Mouse (Mus musculus) limb, embryonic 15.5 days (tissue): ENCODE results near the gene Adcy6. TPM values are rescaled to one million over a fixed set of nuclear protein-coding genes. Genes with fewer than 3 reads are reported as not detected.
A peak's percentile ranks its signal among the peaks of the same experiment; 100 is the strongest.

Source experiments
- ATAC-seq: fragments of 200-750 bp; cut with Nextera tagmentation; 2 replicates; pipeline ENCODE4 v1.8.0; 2017; ENCODE audit warnings: low read depth, moderate TSS enrichment; ENCODE audit not compliant: insufficient number of reproducible peaks, low FRiP score, low TSS enrichment
- H3K27ac ChIP-seq: fragments of 300-500 bp; sonication (generic); 2 replicates; pipeline ENCODE4 v1.5.1; 2015; ENCODE audit warnings: moderate library complexity, mild to moderate bottlenecking, inconsistent platforms
- H3K27me3 ChIP-seq: fragments of 300-500 bp; sonication (generic); 2 replicates; pipeline ENCODE4 v1.6.1; 2015; ENCODE audit warnings: inconsistent platforms
- H3K36me3 ChIP-seq: fragments of 300-500 bp; sonication (generic); 2 replicates; pipeline ENCODE4 v1.6.1; 2015; ENCODE audit warnings: inconsistent platforms
- H3K4me1 ChIP-seq: fragments of 300-500 bp; sonication (generic); 2 replicates; pipeline ENCODE4 v1.6.1; 2015; ENCODE audit warnings: inconsistent platforms
- H3K4me2 ChIP-seq: fragments of 300-500 bp; sonication (generic); 2 replicates; pipeline ENCODE4 v1.6.1; 2015; ENCODE audit warnings: mild to moderate bottlenecking, inconsistent platforms
- H3K4me3 ChIP-seq: fragments of 300-500 bp; sonication (generic); 2 replicates; pipeline ENCODE4 v1.5.1; 2015; ENCODE audit warnings: mild to moderate bottlenecking, inconsistent platforms
- H3K9ac ChIP-seq: fragments of 300-500 bp; sonication (generic); 2 replicates; pipeline ENCODE4 v1.6.1; 2015; ENCODE audit warnings: inconsistent platforms
- H3K9me3 ChIP-seq: fragments of 300-500 bp; sonication (generic); 2 replicates; pipeline ENCODE4 v1.6.1; 2016; ENCODE audit warnings: inconsistent platforms
- WGBS: fragments of 180-500 bp; shearing (Covaris S2); methylation state at CpG from one replicate; pipeline ENCODE4 v1.1.7; 2015; 5-methylcytosine and 5-hydroxymethylcytosine counted together
- polyA plus RNA-seq: library from polyadenylated mRNA; unstranded; fragments of >200 nt; fragmentation: Nextera tagmentation; extraction: Ambion mirVana; gene quantifications from 2 replicates; pipeline ENCODE4 v1.2.1, GENCODE M21; 2015

The Adcy6 gene
- polyA plus RNA-seq, 1 experiment from 2014 or later: 15.8 TPM

- H3K4me1 ChIP-seq: peaks cover 29% of the 10 kb centered on the region
- peaks cover 12% of the 10 kb centered on the region for H3K27me3 ChIP-seq
- WGBS: 20% methylated on average over 8 of the region's 8 CpGs
- H3K36me3 ChIP-seq: no peaks in the 10 kb centered on the region
- H3K9me3 ChIP-seq: no peaks in the 10 kb centered on the region
- ATAC-seq: no peak
- H3K4me3 ChIP-seq: no peak overlapping the region
- no peak overlapping the region for H3K27ac ChIP-seq
- H3K9ac ChIP-seq: no peak overlapping the region
- H3K4me2 ChIP-seq: no peak overlapping the region
Observed at GRCm38 (mm10) chr15:98626078-98626477, 16.2 kb upstream of the Adcy6 start.

- WGBS: 49% methylated on average over 5 of the region's 5 CpGs
Observed at GRCm38 (mm10) chr15:98623361-98623821, 13.5 kb upstream of the Adcy6 start.

GRCm38 (mm10) chr15:98622721-98623120 lies 12.8 kb upstream of the Adcy6 start:
- ATAC-seq: no peak
- 22% methylated on average over 6 of the region's 6 CpGs for WGBS

More at GRCm38 (mm10) chr15:98623361-98623821, 13.5 kb upstream of the Adcy6 start:
- H3K4me2 ChIP-seq: no peak overlapping the region
- no peaks in the 10 kb centered on the region for H3K9me3 ChIP-seq
- H3K4me1 ChIP-seq: peaks cover 10% of the 10 kb centered on the region
- no peaks in the 10 kb centered on the region for H3K36me3 ChIP-seq
- no peak overlapping the region for H3K27ac ChIP-seq
- H3K9ac ChIP-seq: no peak overlapping the region
- H3K27me3 ChIP-seq: no peaks in the 10 kb centered on the region
- no peak for ATAC-seq
- H3K4me3 ChIP-seq: no peak overlapping the region

GRCm38 (mm10) chr15:98622199-98622598 lies 12.3 kb upstream of the Adcy6 start:
- H3K9ac ChIP-seq: no peak overlapping the region
- no peaks in the 10 kb centered on the region for H3K9me3 ChIP-seq
- H3K4me3 ChIP-seq: no peak overlapping the region
- no peaks in the 10 kb centered on the region for H3K27me3 ChIP-seq
- no peak for ATAC-seq
- H3K4me1 ChIP-seq: peaks cover 6% of the 10 kb centered on the region; the same call in 1 of the 2 replicates
- H3K4me2 ChIP-seq: no peak overlapping the region
- no peaks in the 10 kb centered on the region for H3K36me3 ChIP-seq
- H3K27ac ChIP-seq: no peak overlapping the region
- WGBS: 5% methylated on average over 7 of the region's 7 CpGs

More at GRCm38 (mm10) chr15:98622721-98623120, 12.8 kb upstream of the Adcy6 start:
- Histone ChIP-seq H3K27ac (no peak overlapping the region), H3K4me3 (no peak overlapping the region), H3K27me3 (no peaks in the 10 kb centered on the region), H3K4me2 (no peak overlapping the region), H3K9me3 (no peaks in the 10 kb centered on the region), H3K4me1 (peaks cover 6% of the 10 kb centered on the region; the same call in 1 of the 2 replicates), H3K36me3 (no peaks in the 10 kb centered on the region), H3K9ac (no peak overlapping the region)

- no peaks in the 10 kb centered on the region for H3K36me3 ChIP-seq
- 0 out of 2 replicates have a peak overlapping the region, but pooled peaks have one; percentile 24 for H3K4me2 ChIP-seq
- H3K4me3 ChIP-seq: no peak overlapping the region
- ATAC-seq: no peak
- no peak overlapping the region for H3K27ac ChIP-seq
- H3K27me3 ChIP-seq: no peaks in the 10 kb centered on the region
- no peak overlapping the region for H3K9ac ChIP-seq
- peaks cover 23% of the 10 kb centered on the region for H3K4me1 ChIP-seq
- under 1% methylated on average over 12 of the region's 12 CpGs for WGBS
- H3K9me3 ChIP-seq: no peaks in the 10 kb centered on the region
Observed at GRCm38 (mm10) chr15:98617176-98617537, 7.3 kb upstream of the Adcy6 start.

- Histone ChIP-seq H3K4me1 (peaks cover 23% of the 10 kb centered on the region), H3K36me3 (no peaks in the 10 kb centered on the region), H3K4me3 (no peak overlapping the region), H3K9me3 (no peaks in the 10 kb centered on the region), H3K9ac (no peak overlapping the region), H3K27ac (no peak overlapping the region), H3K27me3 (no peaks in the 10 kb centered on the region), H3K4me2 (0 out of 2 replicates have a peak overlapping the region, but pooled peaks have one; percentile 24)
- no peak for ATAC-seq
- 27% methylated on average over 20 of the region's 20 CpGs for WGBS
Observed at GRCm38 (mm10) chr15:98616362-98617175, 6.7 kb upstream of the Adcy6 start.

GRCm38 (mm10) chr15:98615751-98616150 lies 5.9 kb upstream of the Adcy6 start:
- no peaks in the 10 kb centered on the region for H3K36me3 ChIP-seq
- 71% methylated on average over 6 of the region's 6 CpGs for WGBS
- no peak for ATAC-seq

GRCm38 (mm10) chr15:98614971-98615370 lies 5.1 kb upstream of the Adcy6 start:
- Histone ChIP-seq H3K27me3 (no peaks in the 10 kb centered on the region), H3K27ac (0 out of 2 replicates have a peak overlapping the region, but pooled peaks have one; percentile 8), H3K9ac (no peak overlapping the region), H3K36me3 (no peaks in the 10 kb centered on the region), H3K4me2 (no peak overlapping the region), H3K4me3 (no peak overlapping the region), H3K9me3 (no peaks in the 10 kb centered on the region), H3K4me1 (peaks cover 30% of the 10 kb centered on the region)
- ATAC-seq: no peak
- WGBS: 32% methylated on average over 6 of the region's 6 CpGs

More at GRCm38 (mm10) chr15:98615751-98616150, 5.9 kb upstream of the Adcy6 start:
- H3K4me1 ChIP-seq: peaks cover 23% of the 10 kb centered on the region
- H3K4me2 ChIP-seq: no peak overlapping the region
- H3K9ac ChIP-seq: no peak overlapping the region
- no peak overlapping the region for H3K27ac ChIP-seq
- H3K27me3 ChIP-seq: no peaks in the 10 kb centered on the region
- H3K9me3 ChIP-seq: no peaks in the 10 kb centered on the region
- H3K4me3 ChIP-seq: no peak overlapping the region

GRCm38 (mm10) chr15:98614551-98614950 lies 4.7 kb upstream of the Adcy6 start:
- no peak overlapping the region for H3K9ac ChIP-seq
- WGBS: 22% methylated on average over 9 of the region's 9 CpGs
- H3K4me3 ChIP-seq: no peak overlapping the region
- no peaks in the 10 kb centered on the region for H3K36me3 ChIP-seq
- peak overlapping the region; percentile 8; the same call in 1 of the 2 replicates for H3K27ac ChIP-seq
- no peaks in the 10 kb centered on the region for H3K9me3 ChIP-seq
- no peak; the same call in 1 of the 2 replicates for ATAC-seq
- no peaks in the 10 kb centered on the region for H3K27me3 ChIP-seq
- no peak overlapping the region for H3K4me2 ChIP-seq
- H3K4me1 ChIP-seq: peaks cover 32% of the 10 kb centered on the region

- H3K36me3 ChIP-seq: no peaks in the 10 kb centered on the region
- H3K9ac ChIP-seq: no peak overlapping the region
- no peaks in the 10 kb centered on the region for H3K27me3 ChIP-seq
- H3K27ac ChIP-seq: no peak overlapping the region
- H3K9me3 ChIP-seq: no peaks in the 10 kb centered on the region
- H3K4me1 ChIP-seq: peaks cover 42% of the 10 kb centered on the region
- no peak overlapping the region for H3K4me3 ChIP-seq
- 95% methylated on average over 3 of the region's 3 CpGs for WGBS
- no peak overlapping the region for H3K4me2 ChIP-seq
- no peak for ATAC-seq
Observed at GRCm38 (mm10) chr15:98612229-98612628, 2.4 kb upstream of the Adcy6 start.

- H3K27me3 ChIP-seq: no peaks in the 10 kb centered on the region
- WGBS: 3% methylated on average over 12 of the region's 12 CpGs
- H3K4me1 ChIP-seq: peaks cover 46% of the 10 kb centered on the region
Observed at GRCm38 (mm10) chr15:98610131-98610633, 306 bp upstream of the Adcy6 start.

GRCm38 (mm10) chr15:98608784-98609250 lies 1.1 kb downstream of the Adcy6 start:
- WGBS: 0% methylated on average over 13 of the region's 26 CpGs
- H3K27ac ChIP-seq: peak overlapping the region; percentile 89

More at GRCm38 (mm10) chr15:98610131-98610633, 306 bp upstream of the Adcy6 start:
- Histone ChIP-seq H3K27ac (peak overlapping the region; percentile 89), H3K36me3 (peaks cover 4% of the 10 kb centered on the region; the same call in 1 of the 2 replicates), H3K4me3 (peak overlapping the region; percentile 81), H3K9me3 (no peaks in the 10 kb centered on the region), H3K4me2 (peak overlapping the region; percentile 92), H3K9ac (peak overlapping the region; percentile 82)
- no peak for ATAC-seq

More at GRCm38 (mm10) chr15:98608784-98609250, 1.1 kb downstream of the Adcy6 start:
- peaks cover 41% of the 10 kb centered on the region for H3K4me1 ChIP-seq
- H3K9me3 ChIP-seq: no peaks in the 10 kb centered on the region
- 0 out of 2 replicates have a peak, but pooled peaks have one; percentile 5 for ATAC-seq
- peak overlapping the region; percentile 92 for H3K4me2 ChIP-seq
- peak overlapping the region; percentile 82 for H3K9ac ChIP-seq
- H3K27me3 ChIP-seq: no peaks in the 10 kb centered on the region
- peak overlapping the region; percentile 81 for H3K4me3 ChIP-seq
- peaks cover 17% of the 10 kb centered on the region for H3K36me3 ChIP-seq
